Mouse (Mus musculus) frontal cortex, postnatal 14 days (tissue): Measurements from ENCODE around the gene Spata13.
A peak's percentile ranks its signal among the peaks of the same experiment; 100 is the strongest.

Experiments
- DNase-seq, 2 experiments: peaks; one replicate each; pipeline ENCODE4 v3.0.0; 2022; ENCODE audit warnings: low spot score in 2 of 2

Spata13 gene

DNA sequence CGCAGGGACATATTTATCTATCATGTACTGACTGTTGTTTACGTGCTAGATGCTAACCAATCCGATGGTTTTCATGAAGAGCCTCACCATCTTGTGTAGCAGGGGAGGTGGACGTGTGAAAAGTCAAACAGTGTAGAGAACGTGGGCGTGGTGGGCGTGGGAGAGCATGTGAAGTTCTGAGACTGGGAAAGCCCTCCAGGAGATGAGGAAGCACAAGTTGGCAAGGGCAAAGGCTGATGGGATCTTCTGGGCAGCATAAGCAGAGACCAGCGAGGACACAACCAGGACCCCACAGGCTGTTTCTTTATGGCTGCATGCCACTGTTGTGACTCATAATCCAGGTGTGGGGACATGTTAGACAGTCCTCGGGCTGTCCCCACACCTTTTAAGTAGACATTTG lies 5.4 kb downstream of the Spata13 start:
- DNase-seq = no peak

DNA sequence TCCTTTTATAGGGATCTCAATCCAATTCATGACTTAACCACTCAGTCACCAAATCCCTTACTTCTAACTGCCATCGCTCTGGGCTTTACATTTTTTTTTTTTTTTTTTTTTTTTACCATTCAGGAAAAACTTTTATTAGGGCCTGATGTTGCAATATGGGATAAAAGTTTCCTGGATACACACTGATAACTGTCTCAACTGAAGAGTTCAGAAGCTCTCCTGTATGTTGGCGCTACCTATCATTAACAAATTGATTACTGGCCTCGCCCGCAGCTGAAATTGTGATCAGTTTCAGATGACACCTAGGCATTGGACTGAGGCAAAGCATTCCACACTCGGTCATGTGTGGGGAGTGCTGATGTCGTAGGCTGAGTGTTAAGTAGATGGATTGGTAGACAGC lies 7.3 kb downstream of the Spata13 start:
- no peak for DNase-seq

DNA sequence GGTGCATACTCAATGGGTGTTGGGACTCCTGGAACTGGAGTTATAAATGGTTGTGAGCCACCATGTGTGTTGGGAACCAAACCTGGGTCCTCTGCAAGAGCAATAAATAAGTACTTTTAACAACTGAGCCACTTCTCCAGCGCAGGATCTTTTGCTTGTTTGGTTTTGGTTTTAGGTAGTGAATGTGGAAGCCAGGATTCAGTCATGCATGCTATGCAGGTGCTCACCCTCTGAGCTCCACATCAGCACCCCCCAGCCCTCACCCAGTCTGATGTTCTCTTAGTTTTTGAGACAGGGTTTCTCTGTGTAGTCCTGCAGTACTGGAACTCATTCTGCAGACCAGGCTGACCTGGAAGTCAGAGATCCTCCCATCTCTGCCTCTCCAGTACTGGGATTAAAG lies 8.3 kb downstream of the Spata13 start:
- no peak for DNase-seq

DNA sequence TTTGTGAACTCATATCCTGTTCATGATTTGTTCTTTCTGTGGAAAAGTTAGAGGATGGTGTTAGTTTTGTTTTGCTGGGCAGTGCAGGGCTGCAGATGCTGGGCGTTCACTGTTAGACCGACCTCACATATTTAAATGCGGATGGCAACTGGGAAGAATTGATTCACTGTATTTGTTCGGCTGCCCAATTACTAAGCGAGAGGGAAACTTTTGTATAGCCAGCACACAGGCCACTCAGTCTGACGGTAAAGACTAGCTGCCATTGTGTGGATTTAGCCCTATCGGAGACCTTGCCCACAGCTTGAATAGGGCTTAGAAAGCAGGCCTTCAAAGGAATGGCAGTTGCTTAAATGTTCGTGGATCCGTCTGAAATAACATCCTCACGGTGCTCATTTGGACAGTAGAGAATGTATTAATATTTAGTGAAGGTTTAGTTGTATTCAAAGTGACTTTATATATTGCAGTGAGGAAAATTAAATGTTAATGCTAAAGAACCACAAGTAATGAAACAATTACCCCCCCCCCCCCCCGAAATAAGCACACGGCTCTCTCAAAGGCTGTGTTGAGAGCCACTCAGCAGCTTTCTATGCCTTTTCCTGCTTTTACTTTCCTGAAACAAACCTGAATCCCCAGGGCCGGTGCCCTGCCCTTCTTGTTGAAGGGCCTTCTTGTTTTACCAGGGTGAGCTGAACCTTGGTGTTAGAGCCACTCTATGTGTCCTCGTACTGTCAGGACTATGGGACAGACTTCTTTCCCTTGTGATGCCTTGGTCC lies 9.5 kb downstream of the Spata13 start:
- DNase-seq = no peak

DNA sequence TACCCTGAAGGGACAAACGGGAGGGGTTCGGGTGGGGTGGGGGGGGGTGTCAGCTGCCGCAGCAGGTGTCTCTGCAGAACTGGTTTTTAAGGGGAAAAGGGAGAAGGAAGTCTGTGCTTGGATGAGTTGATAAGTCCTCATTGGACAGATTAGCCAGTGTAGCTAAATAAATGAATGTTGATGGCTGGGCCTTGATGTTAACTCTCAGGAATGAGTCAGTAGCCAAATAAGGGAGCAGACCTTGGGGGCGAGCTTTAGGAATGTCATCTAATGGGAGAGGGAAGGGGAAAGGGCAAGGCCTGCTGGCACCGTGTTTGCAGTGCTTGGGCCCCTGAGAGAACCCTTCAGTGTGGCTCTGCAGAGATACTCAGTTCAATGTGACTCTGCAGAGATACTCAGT lies 12.6 kb downstream of the Spata13 start:
- DNase-seq = no peak

DNA sequence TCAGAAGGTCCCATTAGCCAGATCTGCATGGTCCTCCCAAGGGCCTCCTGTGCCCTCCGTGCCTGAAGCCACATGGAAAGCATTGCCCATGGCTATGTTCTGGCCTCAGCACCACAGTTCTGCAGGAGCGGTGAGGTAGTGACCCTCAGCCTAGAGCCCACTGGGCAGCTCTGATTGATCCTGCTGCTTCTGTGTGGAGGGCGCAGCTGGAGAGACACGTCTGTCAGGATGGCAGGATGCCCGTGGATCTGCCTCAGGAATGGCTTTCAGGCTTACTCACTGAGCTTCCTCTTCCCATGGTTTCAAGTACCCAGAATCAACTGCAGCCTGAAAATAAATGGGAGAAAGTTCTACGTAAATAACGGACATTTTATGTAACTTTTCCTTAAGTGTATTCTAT lies 14.1 kb downstream of the Spata13 start:
- no peak for DNase-seq

DNA sequence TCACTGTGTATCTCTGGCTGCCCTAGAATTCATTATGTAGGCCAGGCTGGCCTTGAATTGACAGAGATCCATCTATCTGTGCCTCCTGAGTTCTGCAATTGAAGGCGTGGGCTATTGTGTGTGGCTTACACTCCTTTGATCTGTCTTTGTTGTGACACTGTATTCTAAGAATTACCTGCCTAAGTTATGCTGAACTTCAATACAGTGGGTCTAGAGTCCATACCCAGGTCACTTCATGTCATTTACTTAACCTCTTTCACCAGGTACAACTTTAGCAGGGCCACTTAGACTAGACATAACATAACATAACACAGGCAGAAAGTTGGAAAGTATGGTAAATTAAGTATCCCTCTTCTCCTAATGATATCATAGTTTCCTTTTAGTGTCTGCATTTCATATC lies 15.2 kb downstream of the Spata13 start:
- DNase-seq = no peak

DNA sequence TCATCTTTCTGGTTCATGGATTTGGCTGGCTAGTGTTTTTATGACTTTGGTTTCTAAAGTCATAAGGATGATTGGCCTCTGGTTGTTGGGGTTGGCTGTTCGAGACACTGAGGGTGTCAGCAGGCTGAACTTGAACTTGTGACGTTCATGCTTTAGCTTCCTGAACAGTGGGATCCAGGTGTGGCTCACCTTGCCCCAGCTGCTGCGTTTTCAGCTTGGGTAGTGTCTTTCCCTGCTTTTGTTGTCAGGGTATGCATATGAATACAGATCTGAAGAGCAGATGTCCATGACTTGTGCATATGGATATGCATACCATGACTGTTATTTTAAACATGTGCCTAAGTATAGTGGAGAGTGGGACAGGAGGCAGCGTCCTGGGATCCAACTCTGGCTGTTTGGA lies 19.4 kb downstream of the Spata13 start:
- DNase-seq = no peak

DNA sequence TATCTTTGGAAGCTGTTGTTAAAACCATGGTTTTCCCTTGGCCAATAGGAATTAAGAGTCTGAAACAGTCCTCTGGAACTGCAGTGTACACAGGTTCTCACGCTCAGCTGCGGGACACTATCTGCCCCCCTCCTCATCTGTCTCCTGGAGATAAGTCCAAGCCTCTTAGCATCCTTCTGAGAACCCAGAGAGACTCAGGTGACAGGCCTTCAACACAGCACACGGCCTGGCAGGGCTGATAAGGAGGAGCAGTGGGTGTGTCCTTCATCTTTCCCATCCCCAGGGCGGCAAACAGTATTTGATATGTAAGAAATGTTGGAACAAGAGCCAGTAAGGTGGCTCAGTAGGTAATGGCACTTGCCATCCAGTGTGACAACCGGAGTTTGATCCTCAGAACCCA lies 20.2 kb downstream of the Spata13 start:
- DNase-seq = no peak

DNA sequence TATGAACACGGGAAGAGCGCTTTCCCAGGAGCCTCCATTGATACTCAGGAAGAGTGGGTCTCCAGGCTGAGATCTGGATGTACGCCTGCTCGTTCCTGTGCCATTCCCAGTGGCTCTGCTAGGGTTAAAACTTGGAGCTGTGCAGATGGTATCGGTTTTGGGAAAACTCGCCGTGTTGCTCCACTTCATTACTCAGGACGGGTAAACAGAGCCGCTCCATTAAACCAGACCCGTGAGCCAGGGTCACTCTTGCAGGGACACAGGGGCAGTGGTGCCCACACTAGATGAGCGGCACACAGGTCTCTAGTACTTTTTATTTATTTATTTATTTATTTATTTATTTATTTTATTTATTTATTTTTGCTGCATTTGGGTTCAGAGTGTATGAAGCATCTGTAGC lies 20.9 kb downstream of the Spata13 start:
- no peak for DNase-seq

DNA sequence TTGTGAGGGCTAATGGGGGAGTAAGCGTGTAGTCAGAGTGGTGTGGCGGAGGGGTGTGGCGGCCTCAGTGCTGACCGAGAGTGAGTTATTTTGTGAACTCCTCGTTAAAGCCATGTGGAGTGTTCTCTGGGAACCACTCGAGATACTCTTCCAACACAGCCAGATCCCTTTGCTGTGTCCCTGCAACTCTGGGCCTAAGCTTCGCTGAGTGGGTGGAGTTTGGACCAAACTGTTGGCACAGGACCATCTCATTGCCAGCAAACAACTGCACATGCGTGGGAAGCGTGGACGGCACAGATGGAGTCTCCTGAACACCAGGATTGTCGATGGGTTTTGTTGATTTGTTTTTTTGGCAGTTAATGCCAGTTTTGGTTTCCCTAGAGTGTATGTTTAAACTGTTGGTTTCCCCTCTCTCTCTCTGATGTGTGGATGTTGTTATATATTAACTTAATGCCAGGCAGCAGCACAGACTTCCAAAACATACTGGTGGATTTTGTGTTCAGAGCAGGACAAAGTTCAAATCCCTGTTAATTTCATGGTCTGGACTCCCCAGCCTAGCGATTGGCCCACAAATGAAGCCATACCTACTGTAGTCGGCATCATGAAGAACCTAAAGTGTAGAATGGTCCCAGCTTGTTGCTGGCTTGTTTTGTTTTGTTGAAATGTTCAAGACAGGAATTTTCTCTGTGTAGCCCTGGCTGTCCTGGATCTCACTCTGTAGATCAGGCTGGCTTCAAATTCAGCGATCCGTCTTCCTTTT lies 22.3 kb downstream of the Spata13 start:
- peak; percentile 34 for DNase-seq

DNA sequence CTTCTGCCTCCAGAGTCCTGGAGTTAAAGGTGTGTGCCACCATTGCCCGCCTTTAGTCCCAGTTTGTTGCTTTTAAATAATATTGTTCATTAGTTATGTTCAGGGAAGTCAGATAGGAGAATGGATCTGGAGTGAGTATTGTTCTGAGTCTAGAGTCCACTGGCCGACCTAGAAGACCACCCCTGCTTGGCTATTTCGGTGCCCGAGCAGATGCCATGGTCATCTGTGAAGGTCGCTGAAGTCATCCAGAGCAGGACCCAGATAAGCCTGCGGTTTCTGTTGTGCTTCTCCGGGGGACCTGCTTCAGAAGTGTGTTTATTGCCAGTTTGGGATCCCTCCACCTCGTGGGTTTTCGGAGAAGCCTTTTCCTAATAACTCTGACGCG lies 22.9 kb downstream of the Spata13 start:
- no peak for DNase-seq

DNA sequence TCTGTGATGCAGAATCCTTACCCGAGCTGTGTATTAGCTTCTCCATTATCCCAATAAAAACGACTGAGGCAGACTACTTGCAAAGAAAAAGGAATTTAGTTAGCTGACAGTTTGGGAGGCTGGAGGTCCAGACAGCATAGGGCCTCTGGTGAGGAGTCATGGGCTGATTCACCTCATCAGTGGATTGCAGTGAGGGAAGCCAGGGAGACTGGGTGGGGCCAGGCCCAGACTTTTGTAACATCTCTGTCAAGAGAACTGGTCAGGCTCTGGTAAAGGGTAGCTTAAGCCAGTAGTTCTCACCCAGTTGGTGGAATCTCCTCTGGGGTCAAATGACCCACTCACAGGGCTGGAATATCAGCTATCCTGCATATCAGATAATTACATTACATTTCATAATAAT lies 24.1 kb downstream of the Spata13 start:
- no peak for DNase-seq

DNA sequence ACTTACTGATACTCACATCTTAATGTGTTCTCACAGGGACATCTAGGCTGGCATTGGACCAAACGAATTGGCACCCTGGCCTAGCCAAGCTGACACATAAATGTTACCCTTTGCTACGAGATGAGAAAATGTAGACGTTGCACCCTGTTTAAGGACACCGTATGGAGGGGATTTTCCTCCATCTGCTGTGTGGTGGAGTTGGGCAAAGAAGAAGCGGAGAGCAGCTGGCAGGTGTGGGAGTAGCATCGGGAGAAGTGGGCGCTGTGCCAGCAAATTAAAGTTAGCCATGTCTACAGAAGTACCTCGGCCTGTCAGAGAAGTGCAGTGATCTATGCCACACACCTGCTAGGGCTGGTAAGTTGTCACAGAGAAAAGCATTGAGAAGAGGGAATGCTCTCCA lies 25.7 kb downstream of the Spata13 start:
- peak; percentile 62 to 65 for DNase-seq

DNA sequence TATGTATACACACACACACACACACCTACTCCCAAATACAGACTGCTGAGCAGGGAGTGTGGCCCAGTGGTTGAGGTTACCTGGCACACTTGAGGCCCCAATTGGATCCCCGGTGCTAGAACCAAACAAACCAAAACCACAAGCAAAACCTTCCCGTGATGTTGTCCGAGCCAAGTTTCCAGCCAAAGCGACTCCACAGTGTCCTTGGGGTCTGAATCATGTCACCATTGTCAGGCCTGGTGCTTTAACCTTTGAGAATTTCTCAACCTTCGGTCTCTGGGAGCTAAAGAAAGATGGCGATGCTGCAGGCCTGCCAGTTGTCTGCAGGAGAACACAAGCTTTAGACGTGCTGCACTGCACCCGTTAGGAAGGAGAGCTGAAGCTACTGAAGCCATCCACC lies 26.8 kb downstream of the Spata13 start:
- DNase-seq = no peak

DNA sequence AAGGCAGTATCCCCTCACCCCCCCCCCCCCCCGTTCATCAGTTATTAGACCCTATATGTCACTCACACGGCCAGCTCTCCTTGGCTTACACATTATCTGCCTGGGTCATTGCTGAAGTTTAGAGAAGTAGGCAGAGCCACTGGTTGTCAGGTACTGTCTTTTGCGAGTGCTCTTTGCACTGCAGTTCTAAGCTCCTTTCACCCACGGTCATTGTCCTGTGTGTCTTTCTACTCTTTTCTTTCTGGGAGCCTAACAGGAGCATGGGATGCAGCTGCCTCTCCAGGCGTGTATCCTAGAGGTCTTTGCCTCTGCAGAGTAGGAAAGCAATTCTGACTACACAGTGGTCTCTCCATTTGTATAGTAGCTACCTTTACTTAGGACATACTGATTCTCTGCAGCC lies 27.5 kb downstream of the Spata13 start:
- DNase-seq = no peak

DNA sequence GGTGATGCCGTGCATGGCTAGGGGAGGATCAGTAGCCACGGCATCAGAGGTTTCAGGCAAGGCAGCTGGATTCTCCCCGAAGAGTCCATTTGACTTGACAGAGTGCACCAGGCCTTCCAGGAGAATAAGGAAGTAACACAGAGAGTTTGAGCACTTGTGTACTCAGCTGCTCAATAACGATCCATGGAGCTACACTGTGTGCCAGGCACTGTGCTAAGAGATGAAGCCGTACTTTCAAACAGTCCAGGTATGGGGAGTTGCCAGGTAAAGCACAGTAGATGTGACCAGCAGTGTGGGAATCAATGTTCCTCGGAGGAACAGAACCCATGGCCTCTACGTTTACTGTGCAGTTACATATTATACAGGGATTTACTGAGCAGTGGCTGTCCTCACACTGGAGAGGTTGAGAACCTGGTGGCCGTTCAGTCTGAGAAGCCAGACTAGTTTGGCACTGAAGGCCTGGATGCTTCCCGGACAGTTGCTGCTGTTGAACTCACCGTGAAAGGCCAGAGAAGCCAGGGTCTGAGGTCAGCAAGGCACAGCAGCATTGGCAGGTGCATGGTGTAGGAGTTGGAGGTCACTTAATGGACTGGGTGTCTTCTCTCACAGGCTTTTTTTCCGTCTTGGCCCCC lies 29.6 kb downstream of the Spata13 start:
- DNase-seq = no peak

DNA sequence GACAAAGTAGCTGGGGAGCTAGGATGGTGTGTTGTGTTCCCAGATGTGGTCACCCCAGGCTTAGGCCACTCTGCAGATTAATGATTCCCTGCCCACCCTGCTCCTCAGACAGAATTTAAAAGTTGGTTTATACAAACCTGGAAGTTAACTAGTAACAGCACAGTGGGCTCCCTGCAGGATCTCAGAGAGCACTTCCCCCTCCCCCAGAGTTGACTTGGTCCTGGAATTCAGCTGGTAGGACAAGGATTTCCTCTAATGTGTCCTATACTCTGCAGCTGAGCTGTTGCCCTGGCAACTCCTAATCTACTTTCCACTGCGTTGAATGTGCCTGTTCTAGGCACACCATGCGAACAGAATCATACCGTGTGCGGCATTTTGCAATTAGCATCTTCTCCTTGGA lies 30.8 kb downstream of the Spata13 start:
- DNase-seq = no peak

DNA sequence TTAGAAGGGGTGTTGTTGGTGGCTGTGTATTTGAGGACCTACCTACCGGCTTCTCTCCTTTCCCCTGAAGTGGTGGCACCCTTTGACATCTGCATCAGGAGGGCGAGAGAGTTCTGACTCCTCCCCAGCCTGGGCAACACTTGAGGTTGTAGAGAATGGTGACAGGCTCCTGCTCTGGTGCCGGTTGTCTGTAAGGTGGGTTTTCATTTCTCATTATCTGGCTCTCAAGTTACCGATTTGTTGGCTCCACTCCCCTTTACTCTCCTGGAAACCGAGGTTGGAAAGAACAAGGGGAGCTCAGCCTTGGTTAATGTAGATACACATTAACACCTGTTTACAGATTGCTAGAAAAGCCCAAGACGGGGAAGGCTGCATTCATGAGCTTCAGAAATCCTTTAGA lies 31.5 kb downstream of the Spata13 start:
- no peak for DNase-seq

DNA sequence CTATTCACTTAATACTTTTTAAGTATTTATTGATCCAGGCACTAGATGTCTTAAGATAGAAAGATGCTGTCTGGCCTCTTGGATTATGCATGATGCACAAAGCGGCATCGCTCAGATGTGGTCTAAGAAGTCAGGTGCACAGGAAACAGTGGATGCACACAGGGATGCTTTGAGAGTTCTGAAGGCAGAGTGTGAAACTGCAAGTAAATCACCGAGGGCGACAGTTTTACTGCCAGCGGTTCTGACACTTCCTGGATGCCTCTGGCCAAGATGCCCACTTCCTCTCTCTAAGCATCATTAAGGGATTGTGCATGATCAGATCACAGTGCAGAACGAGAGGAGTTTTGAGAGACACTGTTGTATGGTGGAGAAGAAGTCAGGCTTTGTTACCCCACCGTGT lies 32.5 kb downstream of the Spata13 start:
- DNase-seq = no peak

DNA sequence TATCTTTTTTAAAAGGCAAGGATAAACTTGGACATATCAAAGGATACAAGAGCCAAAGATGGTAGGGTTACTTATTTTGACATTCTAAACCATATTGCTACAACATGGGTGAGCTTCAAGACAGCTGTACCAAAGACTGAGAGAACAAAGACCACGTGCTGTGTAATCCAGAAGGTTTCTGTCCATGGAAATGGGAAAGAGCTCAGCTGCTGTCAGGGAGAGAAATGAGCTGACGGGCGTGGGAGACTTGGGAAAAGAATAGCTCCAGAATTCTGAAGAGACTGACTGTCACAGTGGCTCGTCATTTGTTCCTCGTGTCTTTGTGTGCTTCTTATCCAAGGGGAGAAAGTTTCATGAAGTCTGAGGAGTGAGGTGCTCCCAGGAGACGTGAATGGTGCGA lies 36.4 kb downstream of the Spata13 start:
- DNase-seq = no peak

DNA sequence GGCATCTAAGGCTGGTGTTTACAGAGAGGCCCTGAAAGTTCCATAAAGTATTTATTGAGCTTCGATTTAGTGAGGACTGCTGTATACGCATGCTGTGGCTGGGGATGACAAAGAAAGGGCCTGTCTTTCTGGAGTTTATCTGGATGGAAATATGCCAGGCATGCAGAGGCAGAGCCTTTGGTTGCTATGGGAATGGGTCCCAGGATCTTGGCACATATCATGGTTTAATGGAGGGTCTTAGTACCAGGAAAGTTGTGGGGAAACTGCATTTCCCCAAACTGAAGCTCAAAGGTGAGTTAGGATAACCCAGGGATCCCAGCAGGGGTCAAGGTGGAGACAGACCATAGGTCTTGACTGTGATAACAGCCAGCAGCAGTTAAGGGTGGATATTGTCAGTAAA lies 37.7 kb downstream of the Spata13 start:
- no peak for DNase-seq

DNA sequence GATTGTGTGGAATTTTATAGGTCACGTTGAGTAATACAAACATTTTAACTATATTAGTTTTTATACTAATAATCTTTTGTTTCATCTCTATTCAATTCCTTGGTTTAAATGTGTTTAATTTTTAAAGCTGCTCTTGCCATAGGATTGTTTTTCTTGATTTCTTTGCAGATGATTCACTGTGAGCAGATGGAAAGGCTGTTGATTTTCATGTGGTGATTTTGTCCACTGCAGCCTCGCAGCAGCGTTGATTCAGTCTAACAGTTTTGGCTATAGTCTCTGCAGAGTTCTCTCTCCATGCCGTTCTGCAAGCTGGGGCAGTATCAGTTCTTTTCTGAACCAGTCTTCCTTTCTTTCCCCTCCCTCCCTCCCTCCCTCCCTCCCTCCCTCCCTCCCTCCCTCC lies 41.9 kb downstream of the Spata13 start:
- no peak for DNase-seq
